Mouse (Mus musculus) midbrain, embryonic 15.5 days (tissue): ENCODE measurements around the gene Gm5941. TPM values are rescaled to one million over a fixed set of nuclear protein-coding genes. Genes with fewer than 3 reads are reported as not detected.
"Not testable (repeated sequence)": the region's sequence is repeated elsewhere in the genome, so short reads cannot be mapped to it uniquely, and the experiment has no call there.

Source experiments
- ATAC-seq: fragments of 200-750 bp; cut with Nextera tagmentation; replicated peaks from 2 replicates; pipeline ENCODE4 v1.8.0; 2017; ENCODE audit warnings: moderate TSS enrichment
- H3K27ac ChIP-seq: fragments of 300-500 bp; sonication (generic); 2 replicates; pipeline ENCODE4 v1.5.1; 2015; ENCODE audit warnings: mild to moderate bottlenecking, inconsistent platforms
- H3K27me3 ChIP-seq: fragments of 300-500 bp; sonication (generic); replicated peaks from 2 replicates; pipeline ENCODE4 v1.6.1; 2015; ENCODE audit warnings: inconsistent platforms
- H3K36me3 ChIP-seq: fragments of 300-500 bp; sonication (generic); replicated peaks from 2 replicates; pipeline ENCODE4 v1.6.1; 2015; ENCODE audit warnings: inconsistent platforms
- H3K4me1 ChIP-seq: fragments of 300-500 bp; sonication (generic); 2 replicates; pipeline ENCODE4 v1.6.1; 2015; ENCODE audit warnings: inconsistent platforms
- H3K4me2 ChIP-seq: fragments of 300-500 bp; sonication (generic); 2 replicates; pipeline ENCODE4 v1.6.1; 2015; ENCODE audit warnings: inconsistent platforms, mild to moderate bottlenecking, moderate library complexity
- H3K4me3 ChIP-seq: fragments of 300-500 bp; sonication (generic); 2 replicates; pipeline ENCODE4 v1.5.1; 2015; ENCODE audit warnings: mild to moderate bottlenecking, inconsistent platforms
- H3K9ac ChIP-seq: fragments of 300-500 bp; sonication (generic); 2 replicates; pipeline ENCODE4 v1.6.1; 2015; ENCODE audit warnings: mild to moderate bottlenecking, inconsistent platforms
- H3K9me3 ChIP-seq: fragments of 300-500 bp; sonication (generic); 2 replicates; pipeline ENCODE4 v1.6.1; 2016; ENCODE audit warnings: inconsistent platforms
- WGBS: fragments of 180-500 bp; shearing (Covaris S2); methylation state at CpG from one replicate; pipeline ENCODE4 v1.1.7; 2015; ENCODE audit warnings: mixed read lengths; 5-methylcytosine and 5-hydroxymethylcytosine counted together
- polyA plus RNA-seq: library from polyadenylated mRNA; unstranded; fragments of >200 nt; fragmentation: Nextera tagmentation; extraction: Ambion mirVana; gene quantifications from 2 replicates; pipeline ENCODE4 v1.2.1, GENCODE M21; 2015

The Gm5941 gene
- polyA plus RNA-seq: not detected in 2 replicates

GRCm38 (mm10) chrX:92489649-92490048 is at the start of gene Gm5941:
Gene Gm5941 (plus strand): TSS chrX:92489949.
- not testable (repeated sequence) for H3K4me1 ChIP-seq, H3K9me3 ChIP-seq, H3K27ac ChIP-seq, H3K9ac ChIP-seq, H3K36me3 ChIP-seq, H3K27me3 ChIP-seq, ATAC-seq, H3K4me3 ChIP-seq, H3K4me2 ChIP-seq
- WGBS: 85% methylated on average over 4 of the region's 4 CpGs

DNA sequence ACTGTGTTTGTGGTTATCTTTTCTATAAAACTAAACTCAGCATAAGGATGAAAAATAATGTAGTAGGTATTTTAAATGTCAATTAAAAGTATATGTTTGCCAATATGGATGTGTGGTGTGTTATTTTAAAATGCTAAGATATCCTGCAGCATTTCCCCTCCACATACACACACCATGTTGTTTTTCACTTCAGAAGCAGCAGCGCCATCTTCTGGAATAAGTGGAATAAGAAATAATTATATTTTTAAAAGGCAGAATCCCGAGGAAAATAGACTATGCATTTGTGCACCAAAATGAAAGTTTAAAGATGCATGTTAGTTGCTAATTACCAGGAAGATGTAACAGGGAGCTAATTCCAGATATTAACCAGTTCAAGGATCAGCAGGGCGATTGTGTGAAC is 29.3 kb upstream of the Gm5941 start:
- ATAC-seq: no peak
- 31% methylated on average over 3 of the region's 3 CpGs for WGBS
- H3K4me1 ChIP-seq: no peaks in the 10 kb centered on the region

DNA sequence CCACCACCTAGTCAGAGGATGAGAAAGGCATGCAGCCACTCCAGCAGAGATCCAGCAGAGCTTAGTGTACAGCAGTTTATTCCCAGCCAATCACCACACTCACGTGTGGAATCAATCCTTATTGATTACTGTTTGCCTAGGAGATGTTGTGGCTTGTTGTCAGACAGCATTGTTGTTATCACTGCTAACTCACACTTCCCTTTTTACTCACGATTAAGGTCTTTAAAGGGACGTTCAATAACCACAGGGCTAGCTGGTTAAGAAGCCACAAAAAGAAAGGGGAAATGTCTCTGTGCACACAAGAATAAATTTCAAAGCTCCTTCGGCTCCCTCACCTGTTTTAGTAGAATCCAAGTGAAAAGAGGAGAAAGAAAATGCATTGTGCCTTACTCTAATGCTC is 25.0 kb upstream of the Gm5941 start:
- WGBS: 58% methylated on average over 4 of the region's 4 CpGs

More for the DNA sequence above, 29.3 kb upstream of the Gm5941 start:
- H3K27me3 ChIP-seq: no peaks in the 10 kb centered on the region
- H3K27ac ChIP-seq: no peak overlapping the region
- H3K4me3 ChIP-seq: no peak overlapping the region
- H3K36me3 ChIP-seq: no peaks in the 10 kb centered on the region
- no peak overlapping the region for H3K9ac ChIP-seq
- no peaks in the 10 kb centered on the region for H3K9me3 ChIP-seq
- H3K4me2 ChIP-seq: no peak overlapping the region

GRCm38 (mm10) chrX:92498254-92498653 is 8.5 kb downstream of the Gm5941 start:
- WGBS: 46% methylated on average over 1 of the region's 1 CpGs
- Histone ChIP-seq H3K4me1 (no peaks in the 10 kb centered on the region), H3K9me3 (no peaks in the 10 kb centered on the region), H3K27me3 (no peaks in the 10 kb centered on the region), H3K9ac (no peak overlapping the region), H3K27ac (no peak overlapping the region), H3K36me3 (no peaks in the 10 kb centered on the region), H3K4me3 (no peak overlapping the region), H3K4me2 (no peak overlapping the region)
- ATAC-seq: no peak

More for the DNA sequence above, 25.0 kb upstream of the Gm5941 start:
- Histone ChIP-seq H3K27ac (no peak overlapping the region), H3K4me1 (no peaks in the 10 kb centered on the region), H3K9ac (no peak overlapping the region), H3K4me2 (no peak overlapping the region), H3K27me3 (no peaks in the 10 kb centered on the region), H3K4me3 (no peak overlapping the region), H3K9me3 (no peaks in the 10 kb centered on the region), H3K36me3 (no peaks in the 10 kb centered on the region)
- no peak for ATAC-seq

- no peak overlapping the region for H3K9ac ChIP-seq
- no peaks in the 10 kb centered on the region for H3K9me3 ChIP-seq
- H3K36me3 ChIP-seq: no peaks in the 10 kb centered on the region
- no peaks in the 10 kb centered on the region for H3K4me1 ChIP-seq
- H3K4me3 ChIP-seq: no peak overlapping the region
- no peak overlapping the region for H3K27ac ChIP-seq
- 81% methylated on average over 1 of the region's 1 CpGs for WGBS
- H3K27me3 ChIP-seq: no peaks in the 10 kb centered on the region
- no peak overlapping the region for H3K4me2 ChIP-seq
- no peak for ATAC-seq
These were observed 38.1 kb downstream of the Gm5941 start for GRCm38 (mm10) chrX:92527826-92528225.

Other genes starting within 250 kb of the Gm5941 start
- not detected in 2 replicates for gene Mageb18, start 109.6 kb downstream of the Gm5941 start, polyA plus RNA-seq